Comparison of ENCODE assay signal across 25 mouse cellular contexts in the genomic region with DNA sequence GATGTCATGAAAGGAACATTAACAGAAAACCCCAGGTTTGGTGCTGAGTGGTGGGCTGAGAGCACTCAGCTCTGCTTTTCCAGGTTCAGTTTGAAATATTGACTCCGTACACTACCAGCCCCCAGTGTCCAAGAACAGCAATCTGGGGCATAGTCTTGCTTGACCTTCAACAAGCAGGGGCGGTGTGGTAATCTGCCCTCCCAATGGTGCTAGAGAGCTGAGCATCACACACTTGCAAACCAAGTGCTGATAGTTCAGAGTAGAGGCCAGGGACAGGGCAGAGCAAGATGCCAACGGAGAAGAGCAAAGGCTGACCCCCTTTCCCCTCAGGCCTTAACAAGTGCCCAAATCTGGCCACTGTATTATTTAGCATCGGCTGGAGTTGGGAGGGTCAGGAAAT.
"Had no signal": no experiment of that assay in that cellular context is flagged by ENCODE, and none has a peak within 500 bp of the region (broad histone marks: within the 10 kb centered on the region; RNA-seq: fewer than 3 reads in every experiment).

No protein-coding gene starts in this region.

- ATAC-seq: liver, embryonic 12.5 days; midbrain, embryonic 13.5 days; midbrain, embryonic 16.5 days had no signal

- DNase-seq: kidney, adult 2 months; kidney, postnatal 36 days; layer of hippocampus, adult 9-11 months; liver; lung, adult 18-20 months; lung, postnatal 10 days; lung, postnatal 36 days; right cerebral cortex, adult 18-20 months; right cerebral cortex, postnatal 14 days; right cerebral cortex, postnatal 4 days; thymus, adult 2 months; thymus, postnatal 14 days; thymus, postnatal 4 days had no signal

- H3K27me3 ChIP-seq: limb, embryonic 13.5 days; liver, embryonic 12.5 days; liver, embryonic 15.5 days; lung, embryonic 15.5 days; megakaryocyte, embryonic 14.5 days; midbrain, embryonic 13.5 days; neural tube, embryonic 13.5 days had no signal

- H3K4me2 ChIP-seq: limb, embryonic 13.5 days; liver, embryonic 12.5 days; liver, embryonic 15.5 days; lung, embryonic 15.5 days; midbrain, embryonic 13.5 days; neural tube, embryonic 13.5 days had no signal

- H3K4me3 ChIP-seq: limb, embryonic 10.5 days; limb, embryonic 13.5 days; liver, embryonic 12.5 days; liver, embryonic 15.5 days; lung, embryonic 15.5 days; megakaryocyte, embryonic 14.5 days; midbrain, embryonic 10.5 days; midbrain, embryonic 13.5 days; myocyte; neural tube, embryonic 13.5 days had no signal

- H3K9me3 ChIP-seq: limb, embryonic 10.5 days; limb, embryonic 13.5 days; liver, embryonic 12.5 days; liver, embryonic 15.5 days; lung, embryonic 15.5 days; megakaryocyte, embryonic 14.5 days; midbrain, embryonic 10.5 days; midbrain, embryonic 13.5 days; neural tube, embryonic 13.5 days had no signal

- H3K27ac ChIP-seq: kidney, postnatal 0 days; liver, embryonic 12.5 days; liver, embryonic 15.5 days; midbrain, embryonic 10.5 days had no signal

- H3K36me3 ChIP-seq: limb, embryonic 10.5 days had no signal

- H3K4me1 ChIP-seq: liver, embryonic 12.5 days; liver, embryonic 15.5 days had no signal

- H3K9ac ChIP-seq: limb, embryonic 13.5 days; liver, embryonic 12.5 days; liver, embryonic 15.5 days; lung, embryonic 15.5 days; midbrain, embryonic 13.5 days; neural tube, embryonic 13.5 days had no signal
